Mouse (Mus musculus) frontal cortex, adult 2 months (tissue): ENCODE results near the gene Gm36864. TPM values are rescaled to one million over a fixed set of nuclear protein-coding genes. Genes with fewer than 3 reads are reported as not detected.
A peak's percentile ranks its signal among the peaks of the same experiment; 100 is the strongest.

ENCODE experiments used
- DNase-seq, 2 experiments: peaks; one replicate each; pipeline ENCODE4 v3.0.0; 2022; ENCODE audit warnings: low spot score in 1 of 2; ENCODE audit errors: extremely low spot score in 1 of 2
- polyA plus RNA-seq: library from polyadenylated mRNA; depleted of rRNA; stranded (reverse); fragments of >200 nt; gene quantifications from 2 replicates; pipeline ENCODE4 v1.2.3, GENCODE M21; 2012

Gene Gm36864
- polyA plus RNA-seq, 1 experiment, result not detected

DNA sequence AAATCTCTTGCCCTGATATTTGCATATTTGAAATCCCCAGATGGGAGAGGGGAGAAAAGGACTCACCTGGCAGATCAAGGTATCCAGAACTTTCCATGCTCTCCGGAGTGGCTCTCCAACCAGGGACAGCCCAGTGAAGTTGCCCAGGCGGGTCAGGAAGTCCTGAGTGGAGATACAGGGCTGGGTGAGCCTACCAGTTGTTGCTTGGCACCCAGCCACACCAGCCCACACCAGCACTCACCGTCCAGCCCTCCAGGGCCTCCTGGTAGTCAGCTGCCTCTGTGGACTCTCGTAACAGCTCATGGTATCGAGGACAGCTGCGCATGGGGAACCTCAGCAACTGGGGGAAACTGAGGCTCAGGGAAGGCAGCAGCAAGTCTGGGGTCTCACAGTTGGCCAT, 19.0 kb downstream of the Gm36864 start:
- DNase-seq, result no peak

- DNase-seq, result no peak
These were observed 21.3 kb downstream of the Gm36864 start, which contains the start of gene Acp4 for GRCm38 (mm10) chr7:44257278-44257677. Acp4 (minus strand) TSS chr7:44257378.

DNA sequence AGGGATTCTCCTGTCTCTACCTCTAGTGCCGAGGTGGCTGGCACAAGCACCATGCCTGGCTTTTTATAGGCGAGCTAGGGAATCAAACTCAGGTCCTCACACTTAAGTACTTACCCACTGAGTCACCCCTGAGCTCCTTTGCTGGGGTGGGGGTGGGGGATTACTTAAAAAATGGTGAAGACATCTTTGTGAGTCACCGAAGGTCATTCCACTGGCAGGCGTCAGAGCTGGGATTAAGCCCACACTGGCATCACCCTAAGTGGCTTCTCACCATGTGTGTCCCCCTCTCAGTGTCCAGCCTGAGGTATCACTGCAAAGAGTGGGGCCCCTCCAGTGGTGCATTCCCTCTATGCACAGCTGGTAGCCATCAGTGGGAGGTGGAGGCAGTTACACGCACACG, 24.4 kb downstream of the Gm36864 start:
- DNase-seq, result no peak

GRCm38 (mm10) chr7:44261147-44261546, 25.2 kb downstream of the Gm36864 start, which contains the start of gene Gm15517:
Gm15517 (plus strand) TSS chr7:44261447.
- DNase-seq, result no peak

GRCm38 (mm10) chr7:44262791-44263643, 27.0 kb downstream of the Gm36864 start:
- DNase-seq, result peak; percentile 90 to 100

GRCm38 (mm10) chr7:44268117-44268516, 32.1 kb downstream of the Gm36864 start:
- no peak for DNase-seq

DNA sequence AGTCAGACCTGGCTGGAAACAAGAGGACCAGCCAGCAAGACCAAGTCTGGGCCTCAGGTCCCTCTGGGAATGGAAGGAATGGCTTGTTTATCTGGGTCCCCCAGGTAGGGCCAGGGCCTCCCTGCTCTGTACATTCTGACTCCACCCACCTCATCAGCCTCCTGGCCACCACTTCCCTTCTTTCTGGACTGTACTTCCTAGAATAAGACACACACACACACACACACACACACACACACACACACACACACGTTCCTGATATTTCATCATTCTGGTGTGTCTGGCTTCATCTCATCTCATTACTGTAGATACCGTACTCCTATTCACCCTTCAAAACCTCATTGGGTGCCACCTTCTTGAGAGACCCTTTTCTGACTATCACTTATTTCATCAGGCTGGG, 33.4 kb downstream of the Gm36864 start:
- DNase-seq, result no peak

- DNase-seq, result peak in 1 of 2 experiments; percentile 40
These were observed 35.3 kb downstream of the Gm36864 start for GRCm38 (mm10) chr7:44271309-44271708.

DNA sequence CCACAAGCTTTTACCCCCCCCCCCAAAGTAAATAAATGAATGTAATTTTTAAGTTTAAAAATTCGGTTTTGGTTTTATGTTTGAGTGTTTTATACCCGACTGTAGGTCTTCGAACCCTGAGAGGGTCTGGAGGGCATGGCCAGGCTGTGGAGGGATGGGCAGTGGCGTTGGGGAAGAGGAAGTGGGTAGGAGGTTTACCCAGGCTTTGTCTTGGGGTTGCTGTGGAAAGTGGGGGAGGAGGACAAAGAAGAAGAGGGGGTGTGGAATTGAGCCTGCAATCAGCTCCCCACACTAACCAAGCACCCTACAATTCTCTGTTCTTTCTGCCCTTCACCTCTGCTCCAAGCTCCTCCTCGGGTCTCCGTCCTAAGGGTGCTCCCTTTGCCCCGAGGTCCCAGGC, 36.6 kb downstream of the Gm36864 start:
- DNase-seq, result no peak

DNA sequence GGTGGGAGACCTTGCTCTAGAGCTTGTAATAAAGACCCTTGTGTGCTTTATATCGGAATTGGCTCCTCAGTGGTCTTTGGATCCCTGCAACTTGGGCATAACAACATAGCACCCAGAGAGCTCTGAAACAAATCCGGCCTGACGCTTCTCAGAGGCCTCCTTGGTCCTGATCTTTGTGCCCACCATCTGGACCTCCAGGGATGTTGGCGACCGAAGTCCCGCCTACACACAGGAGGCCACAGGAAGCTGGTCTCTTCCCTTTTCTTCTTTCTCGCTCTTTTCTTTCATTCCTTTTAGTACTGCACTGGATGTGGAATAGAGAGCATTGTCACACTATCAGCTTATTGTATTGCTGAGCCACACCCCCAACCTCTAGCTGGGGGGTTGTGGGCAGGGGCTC, 37.5 kb downstream of the Gm36864 start:
- no peak for DNase-seq

DNA sequence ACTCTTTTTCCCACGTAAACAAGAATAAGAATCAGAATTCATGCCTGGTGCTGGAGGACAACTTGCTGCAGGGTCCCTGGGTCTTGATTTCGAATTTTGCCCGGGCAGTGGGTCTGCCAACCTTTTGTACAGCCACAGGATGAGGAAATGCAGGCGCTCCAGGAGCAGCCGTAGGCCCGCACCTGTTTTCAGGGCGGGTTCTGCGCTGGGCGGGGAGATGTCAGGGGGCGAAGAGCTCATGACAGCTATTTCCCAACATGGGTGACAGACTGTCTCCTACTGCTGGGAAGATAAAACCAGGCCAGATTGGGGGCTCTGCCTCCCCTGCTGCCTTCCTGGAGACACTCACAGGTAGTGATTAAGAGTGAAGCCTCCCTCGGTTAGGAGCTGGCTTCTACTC, 38.1 kb downstream of the Gm36864 start:
- DNase-seq, result no peak

DNA sequence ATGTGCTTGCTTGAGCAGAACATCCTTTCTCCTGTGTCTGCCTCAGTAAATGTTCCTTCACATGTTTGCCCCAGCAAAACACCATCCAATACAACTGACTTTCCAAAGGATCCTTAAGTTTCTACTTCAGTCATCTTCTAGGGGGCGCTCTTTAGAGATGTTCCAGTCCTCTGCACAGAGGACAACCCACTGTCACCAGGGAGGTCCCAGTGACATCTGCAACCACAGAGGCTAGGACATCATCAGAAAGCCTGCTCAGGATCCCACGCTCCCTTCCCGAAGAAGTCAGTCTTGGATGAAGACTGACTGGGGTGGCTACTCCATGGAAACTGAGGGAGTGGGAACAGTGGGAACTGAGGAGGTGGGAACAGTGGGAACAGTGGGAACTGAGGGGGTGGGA, 39.6 kb downstream of the Gm36864 start:
- DNase-seq, result no peak

GRCm38 (mm10) chr7:44276461-44277249, 40.7 kb downstream of the Gm36864 start:
- no peak for DNase-seq

DNA sequence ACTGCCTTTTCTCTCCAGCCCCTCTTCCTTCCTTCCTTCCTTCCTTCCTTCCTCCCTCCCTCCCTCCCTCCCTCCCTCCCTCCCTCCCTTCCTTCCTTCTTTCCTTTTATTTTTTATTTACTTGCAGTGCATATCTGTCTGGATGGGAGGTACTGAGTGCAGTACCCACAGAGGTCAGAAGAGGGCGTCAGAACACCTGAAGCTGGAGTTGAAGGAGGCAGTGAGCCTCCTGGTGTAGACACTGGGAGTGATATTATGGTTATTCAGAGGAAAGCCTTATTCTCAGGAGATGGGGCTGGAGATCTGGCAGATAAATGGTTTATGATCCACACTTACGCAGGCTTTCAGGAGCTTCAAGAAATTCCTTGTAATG, 41.3 kb downstream of the Gm36864 start:
- peak; percentile 31 to 83 for DNase-seq

DNA sequence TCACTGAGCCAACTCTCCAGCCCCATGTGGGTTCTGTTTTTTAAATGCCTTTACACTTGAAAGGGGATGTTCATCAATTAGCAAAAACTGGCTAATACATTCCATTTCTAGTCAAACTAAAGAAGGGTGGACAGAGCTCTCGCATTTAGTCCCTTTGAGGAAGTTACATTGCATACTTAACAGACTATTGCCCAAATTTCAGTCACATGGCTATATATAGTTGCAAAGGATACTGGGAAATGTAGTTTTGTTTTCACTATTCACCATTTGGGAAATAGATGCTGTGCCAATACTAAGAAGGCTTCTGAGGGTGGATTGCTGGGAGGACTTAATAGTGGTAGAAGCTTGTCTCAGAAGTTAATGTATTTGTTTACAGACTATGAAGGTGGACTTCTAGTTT, 45.0 kb downstream of the Gm36864 start:
- no peak for DNase-seq

- peak in 1 of 2 experiments; percentile 22 for DNase-seq
These were observed 45.6 kb downstream of the Gm36864 start for GRCm38 (mm10) chr7:44281586-44281985.

GRCm38 (mm10) chr7:44287760-44288159, 51.8 kb downstream of the Gm36864 start:
- no peak for DNase-seq

DNA sequence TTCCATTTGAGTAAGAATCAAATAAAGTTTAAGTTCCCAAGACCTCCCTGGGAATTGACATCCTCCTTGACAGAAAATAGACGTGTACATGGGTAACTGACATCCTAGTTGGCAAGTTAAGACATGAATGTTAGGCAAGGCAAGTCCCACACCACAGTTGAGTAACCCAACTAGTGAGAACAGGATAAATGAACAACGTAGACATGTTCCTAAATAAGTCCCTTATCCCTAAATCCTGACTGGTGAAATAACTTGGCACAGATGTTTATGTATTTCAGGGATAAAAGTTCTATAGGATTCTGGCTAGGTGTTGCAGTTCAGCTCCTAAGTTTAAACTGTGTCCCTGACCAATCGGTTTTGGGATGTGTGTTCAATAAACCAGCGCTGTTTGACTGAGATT, 55.0 kb downstream of the Gm36864 start:
- DNase-seq, result no peak

GRCm38 (mm10) chr7:44291418-44291817, 55.4 kb downstream of the Gm36864 start:
- DNase-seq, result no peak
